ENCODE assay signal across 8 mouse cellular contexts in genomic region chr6:83268144-83269010, GRCm38 (mm10). TPM values are rescaled to one million over a fixed set of nuclear protein-coding genes. Genes with fewer than 3 reads are reported as not detected.
DNase-seq lines count a peak whose midpoint lies in the region; ATAC-seq and TF ChIP-seq lines count a peak whose summit lies in the region.

No protein-coding gene starts in this region.

- H3K9me3 ChIP-seq in intestine, postnatal 0 days (ENCODE audit: control insufficient read depth): no peaks in the 10 kb centered on the region
- H3K9me3 ChIP-seq in midbrain, embryonic 10.5 days (replicated peaks): no peaks in the 10 kb centered on the region

- WGBS in intestine, postnatal 0 days: 2% methylated on average over 28 of the region's 28 CpGs
- 3% methylated on average over 28 of the region's 28 CpGs for WGBS in midbrain, embryonic 10.5 days

- peak; percentile 92 for DNase-seq in adrenal gland, adult 8-10 months
- peak; percentile 73 for DNase-seq in embryo, embryonic 9.5 days (ENCODE audit: extremely low spot score)
- DNase-seq in gonadal fat pad, adult 2 months (ENCODE audit: low read depth): peak; percentile 52
- DNase-seq in left cerebral cortex, postnatal 36 days (ENCODE audit: low spot score in 2 of 2): peak; percentile 85 to 86
- peak; percentile 76 for DNase-seq in midbrain, embryonic 10.5 days (ENCODE audit: low spot score)
- DNase-seq in right cerebral cortex, postnatal 36 days (ENCODE audit: low spot score in 2 of 2): peak; percentile 80 to 82
- DNase-seq in urinary bladder, postnatal 4 days (ENCODE audit: low spot score in 2 of 2): peak; percentile 88 to 90

- no peaks in the 10 kb centered on the region for H3K27me3 ChIP-seq in intestine, postnatal 0 days (replicated peaks; ENCODE audit: control insufficient read depth, insufficient read depth, low read length)
- H3K27me3 ChIP-seq in midbrain, embryonic 10.5 days (ENCODE audit: low read depth, poor library complexity, severe bottlenecking): peaks cover 11% of the 10 kb centered on the region; the same call in 1 of the 2 replicates

- H3K27ac ChIP-seq in intestine, postnatal 0 days (ENCODE audit: low read depth, low read length): peak overlapping the region; percentile 41; the same call in 1 of the 2 replicates
- peak overlapping the region; percentile 89 for H3K27ac ChIP-seq in midbrain, embryonic 10.5 days (replicated peaks)

- peak overlapping the region; percentile 73 for H3K4me2 ChIP-seq in intestine, postnatal 0 days (replicated peaks; ENCODE audit: low read depth)

- peak overlapping the region; percentile 54 for H3K9ac ChIP-seq in intestine, postnatal 0 days (ENCODE audit: low read depth, low read length)

- no peaks in the 10 kb centered on the region for H3K4me1 ChIP-seq in intestine, postnatal 0 days (replicated peaks; ENCODE audit: control insufficient read depth, insufficient read depth, low read length)
- H3K4me1 ChIP-seq in midbrain, embryonic 10.5 days: peaks cover 13% of the 10 kb centered on the region

- peak; percentile 90 for TF ChIP-seq CTCF in intestine, postnatal 0 days (IDR thresholded peaks at IDR 0.05; ENCODE audit: low read depth)

- intact Hi-C loops in left cerebral cortex, postnatal 36 days (cut with DNase I): no loop called here

- no peaks in the 10 kb centered on the region for H3K36me3 ChIP-seq in intestine, postnatal 0 days (ENCODE audit: control insufficient read depth, insufficient read depth)
- H3K36me3 ChIP-seq in midbrain, embryonic 10.5 days: no peaks in the 10 kb centered on the region

- H3K4me3 ChIP-seq in intestine, postnatal 0 days (ENCODE audit: low read depth, low read length): peak overlapping the region; percentile 50
- H3K4me3 ChIP-seq in midbrain, embryonic 10.5 days: peak overlapping the region; percentile 67

- peak; percentile 93 for ATAC-seq in intestine, postnatal 0 days

RNA-seq across cellular contexts. Expression of gene Slc4a5, which starts 48.7 kb away (rescaled TPM):
- under 1 TPM; 0.05 to 0.09 (median 0.08) TPM for total RNA-seq in adrenal gland, adult 8-10 months (2022)
- 0.96 and 2.3 TPM in 2 replicates for polyA plus RNA-seq in gonadal fat pad, adult 2 months (2012; rRNA removed)
- polyA plus RNA-seq in intestine, postnatal 0 days (2015; fragmentation: Nextera tagmentation; extraction: Ambion mirVana): 1.5 and 1.7 TPM in 2 replicates
- total RNA-seq in left cerebral cortex, postnatal 36 days (2021): under 1 TPM; 0.25 to 0.69 TPM
- 0.67 and 0.79 TPM in 2 replicates for polyA plus RNA-seq in midbrain, embryonic 10.5 days (2016; fragmentation: Nextera tagmentation; extraction: Ambion mirVana)

RNA-seq across cellular contexts. Expression of gene Mthfd2, which starts 57.3 kb away (rescaled TPM):
- 10 to 100 TPM; 14.4 to 19.3 (median 17.6) TPM for total RNA-seq in adrenal gland, adult 8-10 months (2022)
- polyA plus RNA-seq in gonadal fat pad, adult 2 months (2012; rRNA removed): 37.8 and 49.5 TPM in 2 replicates
- 17.6 and 18.4 TPM in 2 replicates for polyA plus RNA-seq in intestine, postnatal 0 days (2015; fragmentation: Nextera tagmentation; extraction: Ambion mirVana)
- total RNA-seq in left cerebral cortex, postnatal 36 days (2021): 1 to 10 TPM; 4.6 to 6.2 TPM
- 53.2 and 64.0 TPM in 2 replicates for polyA plus RNA-seq in midbrain, embryonic 10.5 days (2016; fragmentation: Nextera tagmentation; extraction: Ambion mirVana)

RNA-seq across cellular contexts. Expression of gene Mob1a, which starts 57.4 kb away (rescaled TPM):
- total RNA-seq in adrenal gland, adult 8-10 months (2022): 10 to 100 TPM; 66.9 to 77.3 (median 71.4) TPM
- 39.3 and 41.2 TPM in 2 replicates for polyA plus RNA-seq in gonadal fat pad, adult 2 months (2012; rRNA removed)
- 29.7 and 30.8 TPM in 2 replicates for polyA plus RNA-seq in intestine, postnatal 0 days (2015; fragmentation: Nextera tagmentation; extraction: Ambion mirVana)
- 10 to 100 TPM; 19.0 to 20.8 TPM for total RNA-seq in left cerebral cortex, postnatal 36 days (2021)
- 60.4 and 61.5 TPM in 2 replicates for polyA plus RNA-seq in midbrain, embryonic 10.5 days (2016; fragmentation: Nextera tagmentation; extraction: Ambion mirVana)

Comparison
In these comparisons a context has a peak if more than half of its experiments do, and no peak if none do; other contexts are left out.
1. Peak in every context shown above with its lines: DNase-seq, ATAC-seq, H3K4me3 ChIP-seq and H3K27ac ChIP-seq.